Mouse (Mus musculus) CD4-positive helper T cell, adult 2 months (primary cell): ENCODE measurements around the gene Cldn34c4.

ENCODE experiments used
- DNase-seq: peaks from one replicate; pipeline ENCODE4 v3.0.0-alpha.2; 2012; ENCODE audit warnings: low read depth, missing footprints, low spot score

Gene Cldn34c4

GRCm38 (mm10) chrX:127736454-127736853 lies at the start of gene Cldn34c4:
Gene Cldn34c4 (minus strand): TSS chrX:127736554.
- no peak for DNase-seq

DNA sequence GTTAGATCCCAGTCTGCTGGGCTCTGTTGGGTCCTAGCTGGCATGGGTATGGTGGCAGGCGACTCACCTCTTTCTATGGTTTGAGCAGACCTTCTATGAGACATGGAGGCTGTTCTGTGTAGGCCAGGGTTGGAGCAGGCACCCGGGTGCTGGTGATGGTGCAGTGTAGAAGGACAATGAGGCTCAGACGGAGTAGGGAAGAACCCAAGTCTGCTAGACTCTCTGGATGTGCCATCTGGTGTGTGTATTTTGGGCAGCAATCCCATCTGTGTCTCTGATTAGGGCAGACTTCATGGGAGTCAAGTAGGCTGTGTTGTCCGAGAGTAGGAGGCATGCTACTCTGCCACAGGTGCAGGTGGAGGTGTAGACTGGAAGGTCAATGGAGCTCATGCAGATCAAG lies 10.7 kb upstream of the Cldn34c4 start:
- DNase-seq: no peak
